Mouse (Mus musculus) liver, adult 2 months (tissue): ENCODE results near the gene Tbr1. TPM values are rescaled to one million over a fixed set of nuclear protein-coding genes. Genes with fewer than 3 reads are reported as not detected.

Source experiments
- DNase-seq: peaks from one replicate; pipeline ENCODE4 v3.0.0-alpha.2; 2011; ENCODE audit warnings: low read depth, low spot score; ENCODE audit errors: extremely low read depth
- H3K27ac ChIP-seq: fragments of 200-500 bp; replicated peaks from 2 replicates; pipeline ENCODE4 v1.5.1; 2012; ENCODE audit warnings: low read depth, mild to moderate bottlenecking, control low read depth, inconsistent platforms, low read length; ENCODE audit not compliant: insufficient read depth
- H3K27me3 ChIP-seq: fragments of 200-500 bp; 2 replicates; pipeline ENCODE4 v1.6.1; 2012; ENCODE audit warnings: mild to moderate bottlenecking, moderate library complexity, low read length, inconsistent platforms; ENCODE audit not compliant: control insufficient read depth, insufficient read depth
- H3K36me3 ChIP-seq: fragments of 200-500 bp; 2 replicates; pipeline ENCODE4 v1.6.1; 2012; ENCODE audit warnings: low read length, inconsistent platforms; ENCODE audit not compliant: control insufficient read depth, insufficient read depth
- H3K4me1 ChIP-seq: fragments of 200-500 bp; 2 replicates; pipeline ENCODE4 v1.6.1; 2011; ENCODE audit warnings: low read length; ENCODE audit not compliant: control insufficient read depth, insufficient read depth
- H3K4me3 ChIP-seq: fragments of 200-500 bp; 2 replicates; pipeline ENCODE4 v1.5.1; 2011; ENCODE audit warnings: low read depth, mild to moderate bottlenecking, control low read depth, low read length, moderate library complexity; ENCODE audit not compliant: insufficient read depth
- H3K79me2 ChIP-seq: fragments of 200-500 bp; 2 replicates; pipeline ENCODE4 v1.6.1; 2012; ENCODE audit warnings: inconsistent platforms, mild to moderate bottlenecking, low read length, moderate library complexity; ENCODE audit not compliant: control insufficient read depth, insufficient read depth
- H3K9ac ChIP-seq: fragments of 200-500 bp; 2 replicates; pipeline ENCODE4 v1.6.1; 2012; ENCODE audit warnings: low read depth, mild to moderate bottlenecking, control low read depth, inconsistent platforms, low read length
- CTCF ChIP-seq: fragments of 200-500 bp; IDR thresholded peaks from 2 replicates; pipeline ENCODE4 v1.5.1; 2011; ENCODE audit warnings: low read depth, low read length, control low read depth
- POLR2A ChIP-seq: fragments of 200-500 bp; IDR thresholded peaks from 2 replicates; pipeline ENCODE4 v1.6.1; 2011; ENCODE audit warnings: low read length, control low read depth; ENCODE audit not compliant: insufficient read depth; ENCODE audit errors: extremely low read depth
- WGBS: fragments of 180-500 bp; shearing (Covaris S2); methylation state at CpG from one replicate; pipeline ENCODE4 v1.1.7; 2018; 5-methylcytosine and 5-hydroxymethylcytosine counted together
- polyA plus RNA-seq: library from polyadenylated mRNA; depleted of rRNA; stranded (reverse); fragments of >200 nt; gene quantifications from 2 replicates; pipeline ENCODE4 v1.2.3, GENCODE M21; 2012
- total RNA-seq: library from RNA; depleted of rRNA; stranded (reverse); fragments of >200 nt; gene quantifications from 2 replicates; pipeline ENCODE4 v1.2.3, GENCODE M21; 2014

The Tbr1 gene
- total and polyA plus RNA-seq, 2 experiments = not detected

DNA sequence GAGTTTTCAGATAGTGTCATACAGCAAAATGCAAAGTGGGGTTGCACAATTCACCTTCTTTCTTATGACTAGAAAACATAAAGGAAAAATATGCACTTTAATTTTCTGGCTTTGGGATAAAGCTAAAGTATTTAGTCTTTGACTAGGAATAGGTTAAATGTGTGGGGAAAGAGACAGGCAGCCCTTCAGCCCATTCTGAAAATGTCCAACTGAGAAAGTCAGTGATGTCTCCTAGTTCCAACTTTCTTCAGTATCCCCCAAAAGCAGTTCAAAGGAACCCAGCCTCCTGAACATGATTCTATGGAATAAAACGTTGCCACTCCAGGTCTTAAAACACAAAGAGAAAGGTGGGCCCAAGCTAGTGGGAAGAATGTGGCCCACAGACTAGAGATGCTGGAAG lies 6.7 kb downstream of the Tbr1 start:
- Histone ChIP-seq H3K4me1 (peaks cover 2% of the 10 kb centered on the region), H3K79me2 (no peaks in the 10 kb centered on the region), H3K4me3 (no peak overlapping the region), H3K27ac (no peak overlapping the region), H3K36me3 (no peaks in the 10 kb centered on the region), H3K27me3 (peaks cover 42% of the 10 kb centered on the region), H3K9ac (no peak overlapping the region)
- TF ChIP-seq POLR2A = no peak
- no peak for TF ChIP-seq CTCF
- DNase-seq = no peak
- 11% methylated on average over 1 of the region's 1 CpGs for WGBS

DNA sequence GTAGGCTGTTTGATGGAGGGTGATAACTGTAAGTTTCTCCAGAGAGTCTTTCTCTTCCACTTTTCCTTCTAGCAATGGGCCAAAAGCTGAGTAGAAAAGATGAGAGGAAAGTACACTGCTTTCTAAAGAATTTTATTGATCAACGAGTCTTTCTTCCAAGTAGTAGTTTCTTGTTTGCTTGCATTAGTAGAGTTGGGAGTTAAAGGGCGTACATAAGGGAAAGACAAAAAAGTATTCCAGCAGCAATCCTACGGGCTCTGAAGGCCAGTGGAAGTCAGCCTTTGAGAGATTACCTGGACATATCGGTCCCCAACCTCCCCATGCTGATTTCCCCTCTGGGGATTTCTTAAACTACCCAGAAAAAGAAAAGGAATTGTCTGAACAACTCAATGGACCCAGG lies 8.0 kb downstream of the Tbr1 start:
- peaks cover 42% of the 10 kb centered on the region for H3K27me3 ChIP-seq
- WGBS = 54% methylated on average over 4 of the region's 4 CpGs
- H3K79me2 ChIP-seq = no peaks in the 10 kb centered on the region
- no peak overlapping the region for H3K4me3 ChIP-seq
- no peak for DNase-seq
- TF ChIP-seq POLR2A (no peak), CTCF (no peak)
- H3K36me3 ChIP-seq = no peaks in the 10 kb centered on the region
- no peaks in the 10 kb centered on the region; the same call in 1 of the 2 replicates for H3K4me1 ChIP-seq
- no peak overlapping the region for H3K9ac ChIP-seq
- H3K27ac ChIP-seq = no peak overlapping the region

- H3K79me2 ChIP-seq = no peaks in the 10 kb centered on the region
- no peaks in the 10 kb centered on the region; the same call in 1 of the 2 replicates for H3K4me1 ChIP-seq
- 26% methylated on average over 8 of the region's 8 CpGs for WGBS
- H3K27me3 ChIP-seq = peaks cover 44% of the 10 kb centered on the region
- H3K27ac ChIP-seq = no peak overlapping the region
- DNase-seq = no peak
- H3K4me3 ChIP-seq = no peak overlapping the region
- H3K36me3 ChIP-seq = no peaks in the 10 kb centered on the region
- no peak overlapping the region for H3K9ac ChIP-seq
- TF ChIP-seq CTCF (no peak), POLR2A (no peak)
These were observed 8.4 kb downstream of the Tbr1 start for GRCm38 (mm10) chr2:61811163-61811506.

DNA sequence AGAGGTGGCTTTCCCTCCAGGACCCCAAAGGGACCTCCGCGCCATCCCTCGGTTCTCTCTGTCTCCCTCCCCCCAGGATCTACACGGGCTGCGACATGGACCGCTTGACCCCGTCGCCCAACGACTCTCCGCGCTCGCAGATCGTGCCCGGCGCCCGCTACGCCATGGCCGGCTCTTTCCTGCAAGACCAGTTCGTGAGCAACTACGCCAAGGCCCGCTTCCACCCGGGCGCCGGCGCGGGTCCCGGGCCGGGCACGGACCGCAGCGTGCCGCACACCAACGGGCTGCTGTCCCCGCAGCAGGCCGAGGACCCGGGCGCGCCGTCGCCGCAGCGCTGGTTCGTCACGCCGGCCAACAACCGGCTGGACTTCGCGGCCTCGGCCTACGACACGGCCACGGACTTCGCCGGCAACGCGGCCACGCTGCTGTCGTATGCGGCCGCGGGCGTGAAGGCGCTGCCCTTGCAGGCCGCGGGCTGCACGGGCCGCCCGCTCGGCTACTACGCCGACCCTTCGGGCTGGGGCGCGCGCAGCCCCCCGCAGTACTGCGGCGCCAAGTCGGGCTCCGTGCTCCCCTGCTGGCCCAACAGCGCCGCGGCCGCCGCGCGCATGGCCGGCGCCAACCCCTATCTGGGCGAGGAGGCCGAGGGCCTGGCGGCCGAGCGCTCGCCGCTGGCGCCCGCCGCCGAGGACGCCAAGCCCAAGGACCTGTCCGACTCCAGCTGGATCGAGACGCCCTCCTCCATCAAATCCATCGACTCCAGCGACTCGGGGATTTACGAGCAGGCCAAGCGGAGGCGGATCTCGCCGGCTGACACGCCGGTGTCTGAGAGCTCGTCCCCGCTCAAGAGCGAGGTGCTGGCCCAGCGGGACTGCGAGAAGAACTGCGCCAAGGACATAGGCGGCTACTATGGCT lies 9.0 kb downstream of the Tbr1 start:
- peak overlapping the region; percentile 55; the same call in 1 of the 2 replicates for H3K4me3 ChIP-seq
- no peaks in the 10 kb centered on the region; the same call in 1 of the 2 replicates for H3K4me1 ChIP-seq
- no peaks in the 10 kb centered on the region for H3K79me2 ChIP-seq
- H3K27ac ChIP-seq = no peak overlapping the region
- DNase-seq = no peak
- H3K36me3 ChIP-seq = no peaks in the 10 kb centered on the region
- 2% methylated on average over 121 of the region's 121 CpGs for WGBS
- H3K9ac ChIP-seq = peak overlapping the region; percentile 41; the same call in 1 of the 2 replicates
- TF ChIP-seq POLR2A = no peak
- 0 out of 2 replicates have a peak, but pooled peaks have one; percentile 4 for TF ChIP-seq CTCF
- peaks cover 44% of the 10 kb centered on the region for H3K27me3 ChIP-seq

GRCm38 (mm10) chr2:61812536-61812935 lies 9.8 kb downstream of the Tbr1 start:
- Histone ChIP-seq H3K79me2 (no peaks in the 10 kb centered on the region), H3K9ac (no peak overlapping the region), H3K27ac (no peak overlapping the region), H3K27me3 (peaks cover 40% of the 10 kb centered on the region), H3K36me3 (no peaks in the 10 kb centered on the region), H3K4me3 (no peak overlapping the region), H3K4me1 (no peaks in the 10 kb centered on the region; the same call in 1 of the 2 replicates)
- TF ChIP-seq CTCF (no peak), POLR2A (no peak)
- WGBS = 8% methylated on average over 12 of the region's 12 CpGs
- DNase-seq = no peak

- no peak for DNase-seq
- H3K4me3 ChIP-seq = no peak overlapping the region
- WGBS = 17% methylated on average over 6 of the region's 6 CpGs
- no peaks in the 10 kb centered on the region; the same call in 1 of the 2 replicates for H3K4me1 ChIP-seq
- TF ChIP-seq CTCF = no peak
- TF ChIP-seq POLR2A = no peak
- H3K9ac ChIP-seq = no peak overlapping the region
- no peaks in the 10 kb centered on the region for H3K79me2 ChIP-seq
- peaks cover 40% of the 10 kb centered on the region for H3K27me3 ChIP-seq
- no peak overlapping the region for H3K27ac ChIP-seq
- no peaks in the 10 kb centered on the region for H3K36me3 ChIP-seq
These were observed 10.4 kb downstream of the Tbr1 start for GRCm38 (mm10) chr2:61813106-61813505.
